Mouse (Mus musculus) lung, embryonic 16.5 days (tissue): ENCODE measurements at regions not wholly inside any gene's neighbourhood (a gene's known extent, or its start where the extent isn't known, plus 50 kb on each side); places are given as distances from the start of the nearest gene placed in this dataset.
A peak's percentile ranks its signal among the peaks of the same experiment; 100 is the strongest.

Experiments
- ATAC-seq: fragments of 200-750 bp; cut with Nextera tagmentation; 2 replicates; pipeline ENCODE4 v1.8.0; 2017; ENCODE audit warnings: low read depth, mild to moderate bottlenecking, moderate library complexity
- H3K27ac ChIP-seq: fragments of 300-500 bp; sonication (generic); 2 replicates; pipeline ENCODE4 v1.5.1; 2014; ENCODE audit warnings: mild to moderate bottlenecking, control low read depth, low read length
- H3K27me3 ChIP-seq: fragments of 300-500 bp; sonication (generic); 2 replicates; pipeline ENCODE4 v1.6.1; 2014; ENCODE audit warnings: low read depth, low read length, mixed read lengths; ENCODE audit not compliant: control insufficient read depth, insufficient read depth
- H3K36me3 ChIP-seq: fragments of 300-500 bp; sonication (generic); 2 replicates; pipeline ENCODE4 v1.6.1; 2014; ENCODE audit warnings: low read length; ENCODE audit not compliant: control insufficient read depth, insufficient read depth
- H3K4me1 ChIP-seq: fragments of 300-500 bp; sonication (generic); replicated peaks from 2 replicates; pipeline ENCODE4 v1.6.1; 2014; ENCODE audit warnings: low read length, mixed read lengths; ENCODE audit not compliant: control insufficient read depth, insufficient read depth
- H3K4me2 ChIP-seq: fragments of 300-500 bp; sonication (generic); 2 replicates; pipeline ENCODE4 v1.6.1; 2014; ENCODE audit warnings: low read depth, low read length, control low read depth
- H3K4me3 ChIP-seq: fragments of 300-500 bp; sonication (generic); 2 replicates; pipeline ENCODE4 v1.5.1; 2014; ENCODE audit warnings: mild to moderate bottlenecking, low read length, control low read depth
- H3K9ac ChIP-seq: fragments of 300-500 bp; sonication (generic); 2 replicates; pipeline ENCODE4 v1.6.1; 2014; ENCODE audit warnings: low read length, control low read depth
- H3K9me3 ChIP-seq: fragments of 300-500 bp; sonication (generic); 2 replicates; pipeline ENCODE4 v1.6.1; 2016; ENCODE audit warnings: low read length; ENCODE audit not compliant: control insufficient read depth
- WGBS: fragments of 180-500 bp; shearing (Covaris S2); extraction: QIAGEN DNeasy Blood & Tissue Kit; methylation state at CpG from one replicate; pipeline ENCODE4 v1.1.7; 2014; 5-methylcytosine and 5-hydroxymethylcytosine counted together

GRCm38 (mm10) chr2:48441296-48441990 lies 372.5 kb upstream of the Acvr2a start:
- H3K4me1 ChIP-seq, result peaks cover 9% of the 10 kb centered on the region
- ATAC-seq, result peak; percentile 96
- H3K4me3 ChIP-seq, result no peak overlapping the region
- 40% methylated on average over 11 of the region's 11 CpGs for WGBS
- H3K36me3 ChIP-seq, result no peaks in the 10 kb centered on the region
- peak overlapping the region; percentile 14; the same call in 1 of the 2 replicates for H3K4me2 ChIP-seq
- H3K9me3 ChIP-seq, result no peaks in the 10 kb centered on the region
- H3K27ac ChIP-seq, result peak overlapping the region; percentile 81
- H3K27me3 ChIP-seq, result no peaks in the 10 kb centered on the region
- H3K9ac ChIP-seq, result no peak overlapping the region

GRCm38 (mm10) chr2:48441991-48442544 lies 371.8 kb upstream of the Acvr2a start:
- no peak overlapping the region for H3K27ac ChIP-seq
- H3K4me1 ChIP-seq, result peaks cover 9% of the 10 kb centered on the region
- no peaks in the 10 kb centered on the region for H3K9me3 ChIP-seq
- ATAC-seq, result no peak
- H3K9ac ChIP-seq, result no peak overlapping the region
- H3K27me3 ChIP-seq, result no peaks in the 10 kb centered on the region
- H3K36me3 ChIP-seq, result no peaks in the 10 kb centered on the region
- no peak overlapping the region for H3K4me3 ChIP-seq
- 55% methylated on average over 10 of the region's 10 CpGs for WGBS
- H3K4me2 ChIP-seq, result no peak overlapping the region

GRCm38 (mm10) chr2:48445898-48446604 lies 367.9 kb upstream of the Acvr2a start:
- no peak overlapping the region for H3K4me2 ChIP-seq
- no peak overlapping the region for H3K9ac ChIP-seq
- WGBS, result 43% methylated on average over 5 of the region's 5 CpGs
- H3K4me1 ChIP-seq, result peaks cover 9% of the 10 kb centered on the region
- 0 out of 2 replicates have a peak, but pooled peaks have one; percentile 32 for ATAC-seq
- no peaks in the 10 kb centered on the region for H3K36me3 ChIP-seq
- H3K9me3 ChIP-seq, result no peaks in the 10 kb centered on the region
- no peak overlapping the region for H3K27ac ChIP-seq
- no peak overlapping the region for H3K4me3 ChIP-seq
- H3K27me3 ChIP-seq, result no peaks in the 10 kb centered on the region

- Histone ChIP-seq H3K4me3 (no peak overlapping the region), H3K9me3 (no peaks in the 10 kb centered on the region), H3K4me1 (peaks cover 6% of the 10 kb centered on the region), H3K4me2 (no peak overlapping the region), H3K36me3 (no peaks in the 10 kb centered on the region), H3K27me3 (no peaks in the 10 kb centered on the region), H3K9ac (no peak overlapping the region), H3K27ac (no peak overlapping the region)
- WGBS, result 59% methylated on average over 5 of the region's 5 CpGs
- ATAC-seq, result no peak
Observed at GRCm38 (mm10) chr2:48446617-48447016, 367.3 kb upstream of the Acvr2a start.

GRCm38 (mm10) chr2:48449165-48449842 lies 364.6 kb upstream of the Acvr2a start:
- ATAC-seq, result no peak
- 63% methylated on average over 7 of the region's 7 CpGs for WGBS
- Histone ChIP-seq H3K4me2 (no peak overlapping the region), H3K36me3 (no peaks in the 10 kb centered on the region), H3K9me3 (no peaks in the 10 kb centered on the region), H3K4me3 (no peak overlapping the region), H3K4me1 (no peaks in the 10 kb centered on the region; the same call in 1 of the 2 replicates), H3K27ac (no peak overlapping the region), H3K9ac (no peak overlapping the region), H3K27me3 (no peaks in the 10 kb centered on the region)

- 28% methylated on average over 7 of the region's 7 CpGs for WGBS
- H3K27ac ChIP-seq, result no peak overlapping the region
Observed at GRCm38 (mm10) chr2:48456072-48457040, 357.6 kb upstream of the Acvr2a start.

GRCm38 (mm10) chr2:48457117-48457516 lies 356.8 kb upstream of the Acvr2a start:
- no peak overlapping the region for H3K9ac ChIP-seq
- 64% methylated on average over 4 of the region's 4 CpGs for WGBS
- H3K27ac ChIP-seq, result no peak overlapping the region
- no peak for ATAC-seq
- H3K9me3 ChIP-seq, result no peaks in the 10 kb centered on the region
- peaks cover 5% of the 10 kb centered on the region for H3K4me1 ChIP-seq
- H3K4me2 ChIP-seq, result no peak overlapping the region
- H3K4me3 ChIP-seq, result no peak overlapping the region
- H3K36me3 ChIP-seq, result no peaks in the 10 kb centered on the region
- no peaks in the 10 kb centered on the region for H3K27me3 ChIP-seq

More at GRCm38 (mm10) chr2:48456072-48457040, 357.6 kb upstream of the Acvr2a start:
- H3K36me3 ChIP-seq, result no peaks in the 10 kb centered on the region
- peak; percentile 83 for ATAC-seq
- H3K4me1 ChIP-seq, result peaks cover 5% of the 10 kb centered on the region
- no peaks in the 10 kb centered on the region for H3K27me3 ChIP-seq
- no peak overlapping the region for H3K4me3 ChIP-seq
- no peaks in the 10 kb centered on the region for H3K9me3 ChIP-seq
- no peak overlapping the region for H3K9ac ChIP-seq
- no peak overlapping the region for H3K4me2 ChIP-seq

- no peak for ATAC-seq
- no peak overlapping the region for H3K27ac ChIP-seq
- H3K4me2 ChIP-seq, result no peak overlapping the region
- H3K9ac ChIP-seq, result no peak overlapping the region
- no peaks in the 10 kb centered on the region for H3K9me3 ChIP-seq
- 66% methylated on average over 4 of the region's 4 CpGs for WGBS
- no peaks in the 10 kb centered on the region for H3K4me1 ChIP-seq
- H3K27me3 ChIP-seq, result no peaks in the 10 kb centered on the region
- H3K36me3 ChIP-seq, result no peaks in the 10 kb centered on the region
- H3K4me3 ChIP-seq, result no peak overlapping the region
Observed at GRCm38 (mm10) chr2:48465483-48465882, 348.4 kb upstream of the Acvr2a start.
